Mouse (Mus musculus) forebrain, embryonic 11.5 days (tissue): ENCODE measurements around the gene Rbfox2. TPM values are rescaled to one million over a fixed set of nuclear protein-coding genes. Genes with fewer than 3 reads are reported as not detected.

Experiments used
- ATAC-seq: fragments of 200-750 bp; cut with Nextera tagmentation; replicated peaks from 2 replicates; pipeline ENCODE4 v1.8.0; 2017; ENCODE audit warnings: moderate TSS enrichment; ENCODE audit not compliant: low FRiP score
- DNase-seq: peaks from one replicate; pipeline ENCODE4 v3.0.0-alpha.2; 2017; ENCODE audit warnings: low spot score
- H3K27ac ChIP-seq: fragments of 300-500 bp; sonication (generic); 2 replicates; pipeline ENCODE4 v1.5.1; 2014; ENCODE audit warnings: low read depth, low read length
- H3K27me3 ChIP-seq: fragments of 300-500 bp; sonication (generic); 2 replicates; pipeline ENCODE4 v1.6.1; 2014; ENCODE audit warnings: mild to moderate bottlenecking, low read length, mixed read lengths; ENCODE audit not compliant: control insufficient read depth, insufficient read depth
- H3K36me3 ChIP-seq: fragments of 300-500 bp; sonication (generic); 2 replicates; pipeline ENCODE4 v1.6.1; 2014; ENCODE audit warnings: mild to moderate bottlenecking, low read length, moderate library complexity, mixed read lengths; ENCODE audit not compliant: control insufficient read depth, insufficient read depth
- H3K4me1 ChIP-seq: fragments of 300-500 bp; sonication (generic); replicated peaks from 2 replicates; pipeline ENCODE4 v1.6.1; 2014; ENCODE audit warnings: low read length, mixed read lengths; ENCODE audit not compliant: control insufficient read depth, insufficient read depth
- H3K4me2 ChIP-seq: fragments of 300-500 bp; sonication (generic); 2 replicates; pipeline ENCODE4 v1.6.1; 2014; ENCODE audit warnings: low read depth, mild to moderate bottlenecking, low read length, moderate library complexity, mixed read lengths; ENCODE audit not compliant: severe bottlenecking
- H3K4me3 ChIP-seq: fragments of 300-500 bp; sonication (generic); 2 replicates; pipeline ENCODE4 v1.5.1; 2014; ENCODE audit warnings: low read depth, low read length
- H3K9ac ChIP-seq: fragments of 300-500 bp; sonication (generic); 2 replicates; pipeline ENCODE4 v1.6.1; 2014; ENCODE audit warnings: low read length
- H3K9me3 ChIP-seq: fragments of 300-500 bp; sonication (generic); 2 replicates; pipeline ENCODE4 v1.6.1; 2016; ENCODE audit warnings: low read length, mixed read lengths; ENCODE audit not compliant: control insufficient read depth
- WGBS: fragments of 180-500 bp; shearing (Covaris S2); extraction: QIAGEN DNeasy Blood & Tissue Kit; methylation state at CpG from one replicate; pipeline ENCODE4 v1.1.7; 2014; 5-methylcytosine and 5-hydroxymethylcytosine counted together
- polyA plus RNA-seq: library from polyadenylated mRNA; unstranded; fragments of >200 nt; fragmentation: Nextera tagmentation; extraction: Ambion mirVana; gene quantifications from 2 replicates; pipeline ENCODE4 v1.2.1, GENCODE M21; 2014

Gene Rbfox2
- polyA plus RNA-seq, result 68.2 and 77.6 TPM in 2 replicates

DNA sequence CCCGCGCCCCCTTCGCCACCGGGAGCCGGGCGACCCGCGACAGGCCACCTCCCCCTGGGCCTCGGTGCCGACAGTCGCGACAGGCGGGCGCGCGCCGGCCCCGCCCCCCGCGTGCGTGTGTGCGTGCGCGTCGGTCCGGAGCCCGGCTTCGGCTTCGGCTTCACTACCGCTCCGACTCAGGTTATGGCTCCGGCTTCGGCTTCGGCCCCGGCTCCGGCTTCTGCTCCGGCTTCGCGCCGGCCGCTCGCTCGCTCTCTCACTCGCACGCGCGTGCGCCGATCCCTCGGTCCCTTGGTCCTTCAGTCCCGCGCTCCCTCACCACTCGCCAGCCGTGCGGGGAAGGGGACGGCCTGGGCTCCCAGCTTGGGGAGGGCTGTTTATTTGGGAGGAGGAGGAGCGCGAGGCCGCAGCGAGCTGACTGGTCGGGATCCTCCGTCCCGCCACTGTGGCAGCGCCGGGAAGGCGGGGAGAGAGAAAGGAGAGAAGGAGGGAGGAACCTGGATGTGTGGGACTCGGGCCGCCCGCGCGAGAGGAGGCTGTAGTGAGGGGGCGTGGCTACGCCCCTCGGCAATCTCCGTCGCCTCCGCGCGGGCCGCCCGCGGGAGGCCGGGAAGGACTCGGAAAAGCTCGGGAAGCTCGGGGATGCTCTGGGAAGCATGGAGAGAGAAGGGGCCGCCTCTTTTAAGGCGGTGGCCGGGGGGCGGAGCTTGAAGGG lies at the start of gene Rbfox2:
Gene Rbfox2, minus strand, starts transcription at position 458 of the 715 bp plus-strand sequence.
- Histone ChIP-seq H3K27me3 (no peaks in the 10 kb centered on the region), H3K9ac (peak within 1 kb of the TSS; percentile 95), H3K9me3 (no peaks in the 10 kb centered on the region), H3K4me2 (peak within 1 kb of the TSS; percentile 78), H3K4me1 (peaks cover 8% of the 10 kb centered on the region; the same call in 1 of the 2 replicates), H3K36me3 (no peaks in the 10 kb centered on the region), H3K4me3 (peak within 1 kb of the TSS; percentile 92), H3K27ac (peak within 1 kb of the TSS; percentile 96)
- ATAC-seq (peak; percentile 93), DNase-seq (peak; percentile 97)
- WGBS, result under 1% methylated on average over 81 of the region's 90 CpGs

DNA sequence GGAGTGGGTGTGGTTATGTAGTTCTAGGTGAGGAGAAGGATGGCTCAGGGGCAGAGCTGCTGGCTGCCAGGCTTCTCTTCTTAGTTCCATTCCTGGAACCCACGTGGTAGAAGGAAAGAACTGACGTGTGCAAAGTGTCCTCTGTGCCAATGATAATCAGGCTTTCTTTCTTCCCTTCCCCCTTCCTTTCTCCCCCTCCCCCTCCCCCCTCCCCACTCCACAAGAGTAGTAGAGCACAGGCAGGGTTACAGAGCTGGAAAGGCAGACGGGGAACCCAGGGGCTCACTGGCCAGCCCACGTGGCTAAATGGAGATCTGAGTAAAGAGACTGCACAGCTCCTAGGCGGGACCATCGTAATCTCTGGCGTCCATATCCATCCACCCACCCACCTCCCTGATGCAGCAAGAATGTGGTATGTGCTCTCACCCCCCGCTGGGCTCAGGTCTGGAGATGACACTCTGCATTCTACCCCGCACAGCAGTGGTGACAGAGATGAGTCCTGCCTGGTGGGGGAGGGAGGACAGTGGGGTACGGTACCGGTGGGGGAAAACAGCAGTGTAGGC lies 49.5 kb upstream of the Rbfox2 start:
- Histone ChIP-seq H3K9ac (no peak overlapping the region; the same call in 1 of the 2 replicates), H3K4me1 (peaks cover 23% of the 10 kb centered on the region), H3K36me3 (no peaks in the 10 kb centered on the region), H3K9me3 (no peaks in the 10 kb centered on the region), H3K27ac (no peak overlapping the region), H3K4me2 (no peak overlapping the region), H3K4me3 (no peak overlapping the region), H3K27me3 (0 out of 2 replicates have a peak, but pooled peaks cover 2% of the 10 kb centered on the region)
- ATAC-seq (0 out of 2 replicates have a peak, but pooled peaks have one; percentile 32), DNase-seq (no peak)
- WGBS, result 19% methylated on average over 11 of the region's 11 CpGs

DNA sequence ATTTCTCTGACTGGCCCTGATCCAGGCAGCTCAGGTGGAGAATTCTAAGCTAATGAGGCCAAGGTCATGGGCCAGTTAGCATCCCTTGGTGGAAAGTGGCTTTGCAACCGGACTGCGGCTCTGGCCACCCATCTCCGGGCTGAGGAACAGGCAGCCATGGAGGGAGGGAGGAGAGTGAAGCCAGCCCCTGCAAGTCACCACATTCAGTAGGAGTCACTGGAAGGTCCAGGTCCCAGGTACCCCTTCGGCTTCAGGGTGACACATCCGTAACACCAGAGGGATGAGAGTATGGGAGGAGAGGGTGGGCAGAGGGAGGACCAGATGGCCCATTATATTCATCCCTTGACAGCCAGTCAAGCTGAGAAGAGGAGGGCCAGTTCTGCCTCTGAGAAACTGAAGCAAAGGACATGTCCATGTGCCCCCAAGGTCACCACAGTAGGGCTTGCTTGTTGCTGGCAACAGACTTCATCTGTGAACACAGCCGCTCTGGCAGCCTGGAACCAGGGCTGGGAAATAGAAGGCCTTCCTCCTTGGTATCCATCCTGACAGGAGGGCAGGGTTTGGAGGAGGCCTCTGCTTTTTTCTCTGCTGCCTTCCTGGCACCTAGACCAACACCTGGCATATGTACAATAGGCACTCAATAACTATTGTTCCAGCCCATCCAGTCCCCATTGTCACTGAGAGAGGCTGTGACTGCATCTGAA lies 48.2 kb upstream of the Rbfox2 start:
- H3K27me3 ChIP-seq, result 0 out of 2 replicates have a peak, but pooled peaks cover 2% of the 10 kb centered on the region
- no peak overlapping the region for H3K4me3 ChIP-seq
- no peak overlapping the region for H3K4me2 ChIP-seq
- H3K27ac ChIP-seq, result no peak overlapping the region
- DNase-seq, result no peak
- H3K9me3 ChIP-seq, result no peaks in the 10 kb centered on the region
- 67% methylated on average over 6 of the region's 6 CpGs for WGBS
- H3K9ac ChIP-seq, result 0 out of 2 replicates have a peak overlapping the region, but pooled peaks have one; percentile 12
- H3K36me3 ChIP-seq, result no peaks in the 10 kb centered on the region
- no peak for ATAC-seq
- H3K4me1 ChIP-seq, result peaks cover 23% of the 10 kb centered on the region

DNA sequence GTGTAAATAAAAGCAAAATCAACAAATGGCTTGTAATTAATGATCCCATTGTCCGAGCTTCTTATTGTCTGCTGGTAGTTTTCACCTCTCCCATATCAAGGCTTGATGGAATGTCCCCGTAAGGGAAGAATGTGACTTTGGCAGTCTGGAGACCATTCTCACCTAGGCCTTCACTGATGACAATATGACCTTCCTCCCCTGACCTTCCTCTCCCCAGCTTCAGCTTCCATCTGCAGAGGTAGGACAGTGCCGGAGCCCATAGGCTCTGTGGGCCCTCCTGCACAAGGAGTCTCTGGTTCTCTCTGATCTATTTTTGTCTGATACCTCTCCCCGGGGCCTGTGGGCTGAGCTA lies 47.7 kb upstream of the Rbfox2 start:
- Histone ChIP-seq H3K4me2 (no peak overlapping the region), H3K36me3 (no peaks in the 10 kb centered on the region), H3K9me3 (no peaks in the 10 kb centered on the region), H3K4me1 (peaks cover 22% of the 10 kb centered on the region), H3K4me3 (no peak overlapping the region), H3K9ac (no peak overlapping the region), H3K27ac (no peak overlapping the region), H3K27me3 (0 out of 2 replicates have a peak, but pooled peaks cover 2% of the 10 kb centered on the region)
- DNase-seq (no peak), ATAC-seq (no peak)
- 57% methylated on average over 4 of the region's 4 CpGs for WGBS

GRCm38 (mm10) chr15:77353764-77354163 lies 47.0 kb upstream of the Rbfox2 start:
- ATAC-seq (no peak), DNase-seq (no peak)
- Histone ChIP-seq H3K4me2 (no peak overlapping the region), H3K27me3 (0 out of 2 replicates have a peak, but pooled peaks cover 2% of the 10 kb centered on the region), H3K4me3 (no peak overlapping the region), H3K9ac (no peak overlapping the region), H3K9me3 (no peaks in the 10 kb centered on the region), H3K27ac (no peak overlapping the region), H3K36me3 (no peaks in the 10 kb centered on the region), H3K4me1 (peaks cover 19% of the 10 kb centered on the region)
- 58% methylated on average over 4 of the region's 4 CpGs for WGBS

DNA sequence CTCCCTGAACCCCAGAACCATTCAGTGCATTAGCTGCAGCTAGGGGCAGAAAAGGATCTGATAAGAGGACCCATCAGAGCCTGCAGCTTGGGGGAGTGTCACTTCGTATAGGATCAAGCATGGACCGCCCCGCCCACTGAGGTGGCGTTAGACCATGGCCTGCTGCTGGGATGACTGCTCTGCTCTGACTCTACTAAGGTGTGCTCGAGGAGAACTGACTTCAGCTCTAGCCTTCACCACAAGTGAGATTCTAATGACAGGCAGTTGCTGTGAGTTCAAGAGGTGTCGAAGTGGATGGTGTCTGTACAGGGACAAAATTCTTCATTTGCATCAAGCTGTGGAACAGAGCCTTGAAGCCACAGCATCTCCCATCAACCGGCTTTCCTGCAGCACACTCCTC lies 46.1 kb upstream of the Rbfox2 start:
- Histone ChIP-seq H3K27ac (no peak overlapping the region), H3K9ac (no peak overlapping the region), H3K4me2 (no peak overlapping the region), H3K36me3 (no peaks in the 10 kb centered on the region), H3K9me3 (no peaks in the 10 kb centered on the region), H3K4me3 (no peak overlapping the region), H3K4me1 (peaks cover 19% of the 10 kb centered on the region), H3K27me3 (0 out of 2 replicates have a peak, but pooled peaks cover under 1% of the 10 kb centered on the region)
- ATAC-seq (no peak), DNase-seq (no peak)
- WGBS, result 61% methylated on average over 7 of the region's 7 CpGs

- no peak overlapping the region for H3K9ac ChIP-seq
- ATAC-seq (no peak), DNase-seq (no peak)
- H3K4me2 ChIP-seq, result no peak overlapping the region
- H3K27ac ChIP-seq, result no peak overlapping the region
- no peaks in the 10 kb centered on the region for H3K36me3 ChIP-seq
- no peaks in the 10 kb centered on the region for H3K9me3 ChIP-seq
- H3K27me3 ChIP-seq, result no peaks in the 10 kb centered on the region
- no peak overlapping the region for H3K4me3 ChIP-seq
- H3K4me1 ChIP-seq, result peaks cover 3% of the 10 kb centered on the region
- WGBS, result 89% methylated on average over 7 of the region's 7 CpGs
Observed at GRCm38 (mm10) chr15:77350117-77350516, 43.3 kb upstream of the Rbfox2 start.

DNA sequence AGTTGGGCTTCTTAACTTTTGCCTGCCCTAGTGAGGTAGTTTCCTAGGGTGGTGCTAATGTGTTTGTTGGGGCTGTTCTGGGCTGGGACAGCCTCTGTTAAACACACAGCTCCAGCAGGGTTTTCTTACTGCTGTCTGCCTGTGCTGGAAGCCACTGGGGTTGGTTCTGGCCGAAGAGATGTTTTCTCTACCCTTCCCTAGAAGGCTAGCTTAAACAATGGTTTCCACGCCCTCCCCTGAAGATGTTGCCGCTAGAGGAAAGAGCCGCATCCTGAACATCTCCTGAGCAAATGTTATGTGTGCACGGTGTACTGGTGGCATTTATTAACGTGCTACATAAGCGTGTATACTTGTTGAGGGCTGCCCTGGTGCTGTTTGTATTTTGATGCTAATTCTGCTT lies 41.3 kb upstream of the Rbfox2 start:
- no peak for DNase-seq
- WGBS, result 80% methylated on average over 7 of the region's 7 CpGs
- H3K36me3 ChIP-seq, result no peaks in the 10 kb centered on the region

More for the DNA sequence above, 41.3 kb upstream of the Rbfox2 start:
- Histone ChIP-seq H3K27me3 (no peaks in the 10 kb centered on the region), H3K4me1 (peaks cover 2% of the 10 kb centered on the region), H3K27ac (no peak overlapping the region), H3K9ac (no peak overlapping the region), H3K4me2 (no peak overlapping the region), H3K9me3 (no peaks in the 10 kb centered on the region), H3K4me3 (no peak overlapping the region)
- ATAC-seq, result no peak
